Mouse (Mus musculus): ENCODE measurements around the gene Gm17304. TPM values are rescaled to one million over a fixed set of nuclear protein-coding genes. Genes with fewer than 3 reads are reported as not detected.

The Gm17304 gene
- total and polyA plus RNA-seq, 3 experiments = not detected

GRCm38 (mm10) chr5:106561499-106561822 lies 47.4 kb upstream of the Gm17304 start:
- Histone ChIP-seq H3K79me2 (ENCODE audit: control insufficient read depth, insufficient read depth, low read length, poor library complexity) (no peaks in the 10 kb centered on the region), H3K4me1 (ENCODE audit: control insufficient read depth in 1 of 2, insufficient read depth in 2 of 2, low read length in 2 of 2) (no peaks in the 10 kb centered on the region), H3K9ac (ENCODE audit: control insufficient read depth, low read depth, low read length, poor library complexity, severe bottlenecking) (no peak overlapping the region), H3K9me3 (replicated peaks; ENCODE audit: insufficient read depth, low read length) (no peaks in the 10 kb centered on the region), H3K36me3 (ENCODE audit: control insufficient read depth in 1 of 2, insufficient read depth in 2 of 2, low read length in 2 of 2) (no peaks in the 10 kb centered on the region), H3K4me3 (ENCODE audit: control insufficient read depth in 1 of 2, insufficient read depth in 1 of 2, low read depth in 2 of 2, low read length in 2 of 2) (no peak overlapping the region), H3K27me3 (ENCODE audit: control insufficient read depth in 1 of 2, insufficient read depth in 2 of 2, low read length in 2 of 2) (no peaks in the 10 kb centered on the region), H3K27ac (ENCODE audit: control insufficient read depth, low read depth, low read length) (no peak overlapping the region)
- DNase-seq (ENCODE audit: low read depth, low spot score) = no peak
- no peak for TF ChIP-seq CHD2 (IDR thresholded peaks at IDR 0.05; ENCODE audit: low read length)
- TF ChIP-seq POLR2AphosphoS5 (IDR thresholded peaks at IDR 0.05; ENCODE audit: borderline replicate concordance, low read depth, low read length) = no peak
- no peak for TF ChIP-seq ZNF384 (IDR thresholded peaks at IDR 0.05; ENCODE audit: low read depth, low read length)
- TF ChIP-seq MXI1 (IDR thresholded peaks at IDR 0.05; ENCODE audit: low read depth, low read length) = no peak
- no peak for TF ChIP-seq MAFK (IDR thresholded peaks at IDR 0.05; ENCODE audit: borderline replicate concordance, low read depth, low read length)
- TF ChIP-seq ELF1 (IDR thresholded peaks at IDR 0.05; ENCODE audit: low read depth, low read length) = no peak
- no peak for TF ChIP-seq JUND (IDR thresholded peaks at IDR 0.05; ENCODE audit: low read depth, low read length)
- no peak for TF ChIP-seq POLR2AphosphoS2 (IDR thresholded peaks at IDR 0.05; ENCODE audit: low read length)
- no peak for TF ChIP-seq ZKSCAN1 (IDR thresholded peaks at IDR 0.05; ENCODE audit: low read depth, low read length)
- TF ChIP-seq GATA1 (IDR thresholded peaks at IDR 0.05; ENCODE audit: low read depth, low read length) = no peak
- TF ChIP-seq ZMIZ1 (IDR thresholded peaks at IDR 0.05; ENCODE audit: low read depth, low read length) = no peak
- no peak for TF ChIP-seq UBTF (IDR thresholded peaks at IDR 0.05; ENCODE audit: borderline replicate concordance, insufficient read depth, low read depth, low read length)
- no peak for TF ChIP-seq MYB (IDR thresholded peaks at IDR 0.05; ENCODE audit: low read depth, low read length)
- no peak for TF ChIP-seq NELFE (IDR thresholded peaks at IDR 0.05; ENCODE audit: low read depth, low read length)
- TF ChIP-seq TAL1 (IDR thresholded peaks at IDR 0.05; ENCODE audit: low read length) = no peak
- TF ChIP-seq EP300 (IDR thresholded peaks at IDR 0.05; ENCODE audit: low read depth in 1 of 2, low read length in 2 of 2) = no peak
- TF ChIP-seq TBP (IDR thresholded peaks at IDR 0.05; ENCODE audit: low read depth, low read length) = no peak

GRCm38 (mm10) chr5:106566025-106566424 lies 42.9 kb upstream of the Gm17304 start:
- H3K4me1 ChIP-seq (ENCODE audit: control insufficient read depth in 1 of 2, insufficient read depth in 2 of 2, low read length in 2 of 2) = no peaks in the 10 kb centered on the region
- no peak for TF ChIP-seq USF1 (IDR thresholded peaks at IDR 0.05; ENCODE audit: low read depth, low read length)
- no peak for TF ChIP-seq TBP (IDR thresholded peaks at IDR 0.05; ENCODE audit: low read depth, low read length)
- no peak for TF ChIP-seq BHLHE40 (IDR thresholded peaks at IDR 0.05; ENCODE audit: borderline replicate concordance, low read depth, low read length)
- TF ChIP-seq MAFK (IDR thresholded peaks at IDR 0.05; ENCODE audit: borderline replicate concordance, low read depth, low read length) = no peak
- no peak for TF ChIP-seq ZKSCAN1 (IDR thresholded peaks at IDR 0.05; ENCODE audit: low read depth, low read length)
- TF ChIP-seq E2F4 (IDR thresholded peaks at IDR 0.05; ENCODE audit: borderline replicate concordance, low read depth, low read length) = no peak
- TF ChIP-seq POLR2AphosphoS5 (IDR thresholded peaks at IDR 0.05; ENCODE audit: borderline replicate concordance, low read depth, low read length) = no peak
- no peak for TF ChIP-seq GABPA (IDR thresholded peaks at IDR 0.05; ENCODE audit: low read depth, low read length)
- TF ChIP-seq GATA1 (IDR thresholded peaks at IDR 0.05; ENCODE audit: low read depth, low read length) = no peak
- no peak for TF ChIP-seq RAD21 (IDR thresholded peaks at IDR 0.05; ENCODE audit: low read depth, low read length)
- TF ChIP-seq EP300 (IDR thresholded peaks at IDR 0.05; ENCODE audit: low read depth in 1 of 2, low read length in 2 of 2) = no peak
- no peak for TF ChIP-seq MYC (IDR thresholded peaks at IDR 0.05; ENCODE audit: low read depth, low read length)
- TF ChIP-seq ZMIZ1 (IDR thresholded peaks at IDR 0.05; ENCODE audit: low read depth, low read length) = no peak
- TF ChIP-seq POLR2AphosphoS2 (IDR thresholded peaks at IDR 0.05; ENCODE audit: low read length) = no peak
- no peak for TF ChIP-seq CHD2 (IDR thresholded peaks at IDR 0.05; ENCODE audit: low read length)
- H3K9ac ChIP-seq (ENCODE audit: control insufficient read depth, low read depth, low read length, poor library complexity, severe bottlenecking) = no peak overlapping the region
- H3K36me3 ChIP-seq (ENCODE audit: control insufficient read depth in 1 of 2, insufficient read depth in 2 of 2, low read length in 2 of 2) = no peaks in the 10 kb centered on the region
- H3K4me3 ChIP-seq (ENCODE audit: control insufficient read depth in 1 of 2, insufficient read depth in 1 of 2, low read depth in 2 of 2, low read length in 2 of 2) = no peak overlapping the region
- H3K27me3 ChIP-seq (ENCODE audit: control insufficient read depth in 1 of 2, insufficient read depth in 2 of 2, low read length in 2 of 2) = no peaks in the 10 kb centered on the region
- H3K9me3 ChIP-seq (replicated peaks; ENCODE audit: insufficient read depth, low read length) = no peaks in the 10 kb centered on the region
- H3K27ac ChIP-seq (ENCODE audit: control insufficient read depth, low read depth, low read length) = no peak overlapping the region
- DNase-seq (ENCODE audit: low read depth, low spot score) = no peak
- H3K79me2 ChIP-seq (ENCODE audit: control insufficient read depth, insufficient read depth, low read length, poor library complexity) = no peaks in the 10 kb centered on the region
